Mouse (Mus musculus) kidney, postnatal 0 days (tissue): ENCODE data around the gene Nphp1. TPM values are rescaled to one million over a fixed set of nuclear protein-coding genes. Genes with fewer than 3 reads are reported as not detected.

Source experiments
- ATAC-seq: fragments of 200-750 bp; cut with Nextera tagmentation; replicated peaks from 2 replicates; pipeline ENCODE4 v1.8.0; 2017; ENCODE audit warnings: low read depth, moderate number of reproducible peaks, moderate TSS enrichment, moderate library complexity; ENCODE audit not compliant: low FRiP score
- DNase-seq: peaks from one replicate; pipeline ENCODE4 v3.0.0-alpha.2; 2016; ENCODE audit warnings: low spot score
- H3K27ac ChIP-seq: fragments of 300-500 bp; sonication (generic); 2 replicates; pipeline ENCODE4 v1.5.1; 2014; ENCODE audit warnings: mild to moderate bottlenecking
- H3K27me3 ChIP-seq: fragments of 300-500 bp; sonication (generic); 2 replicates; pipeline ENCODE4 v1.6.1; 2014; ENCODE audit warnings: low read length, mixed read lengths; ENCODE audit not compliant: insufficient read depth
- H3K36me3 ChIP-seq: fragments of 300-500 bp; sonication (generic); 2 replicates; pipeline ENCODE4 v1.6.1; 2014; ENCODE audit warnings: low read length, mixed read lengths; ENCODE audit not compliant: insufficient read depth
- H3K4me1 ChIP-seq: fragments of 300-500 bp; sonication (generic); replicated peaks from 2 replicates; pipeline ENCODE4 v1.6.1; 2014; ENCODE audit warnings: antibody characterized with exemption, low read length, mixed read lengths; ENCODE audit not compliant: insufficient read depth
- H3K4me2 ChIP-seq: fragments of 300-500 bp; sonication (generic); 2 replicates; pipeline ENCODE4 v1.6.1; 2014; ENCODE audit warnings: mild to moderate bottlenecking, low read length, moderate library complexity, mixed read lengths
- H3K4me3 ChIP-seq: fragments of 300-500 bp; sonication (generic); replicated peaks from 2 replicates; pipeline ENCODE4 v1.5.1; 2014; ENCODE audit warnings: low read depth, low read length
- H3K9ac ChIP-seq: fragments of 300-500 bp; sonication (generic); 2 replicates; pipeline ENCODE4 v1.6.1; 2014; ENCODE audit warnings: low read depth, low read length
- H3K9me3 ChIP-seq: fragments of 300-500 bp; sonication (generic); replicated peaks from 2 replicates; pipeline ENCODE4 v1.6.1; 2016; ENCODE audit warnings: low read length, inconsistent platforms, mixed read lengths
- CTCF ChIP-seq: IDR thresholded peaks from 2 replicates; pipeline ENCODE4 v1.5.1; 2016; ENCODE audit warnings: antibody characterized with exemption, low read depth, mild to moderate bottlenecking, moderate library complexity
- WGBS: fragments of 180-500 bp; shearing (Covaris S2); extraction: QIAGEN DNeasy Blood & Tissue Kit; methylation state at CpG from one replicate; pipeline ENCODE4 v1.1.7; 2014; 5-methylcytosine and 5-hydroxymethylcytosine counted together
- polyA plus RNA-seq: library from polyadenylated mRNA; unstranded; fragments of >200 nt; fragmentation: Nextera tagmentation; extraction: Ambion mirVana; gene quantifications from 2 replicates; pipeline ENCODE4 v1.2.1, GENCODE M21; 2015

Gene Nphp1
- polyA plus RNA-seq, 1 experiment from 2014 or later, result 41.2 TPM

- Histone ChIP-seq H3K27ac (no peak overlapping the region), H3K27me3 (no peaks in the 10 kb centered on the region), H3K9ac (no peak overlapping the region), H3K4me1 (no peaks in the 10 kb centered on the region), H3K4me3 (no peak overlapping the region), H3K36me3 (no peaks in the 10 kb centered on the region), H3K4me2 (no peak overlapping the region), H3K9me3 (no peaks in the 10 kb centered on the region)
- no peak for TF ChIP-seq CTCF
- ATAC-seq (no peak), DNase-seq (no peak)
- 89% methylated on average over 4 of the region's 4 CpGs for WGBS
Observed at GRCm38 (mm10) chr2:127754113-127754512, 34.6 kb downstream of the Nphp1 start.

- H3K27me3 ChIP-seq, result no peaks in the 10 kb centered on the region
- no peak for DNase-seq
- no peak overlapping the region for H3K27ac ChIP-seq
- 53% methylated on average over 11 of the region's 11 CpGs for WGBS
- H3K4me3 ChIP-seq, result no peak overlapping the region
- H3K36me3 ChIP-seq, result no peaks in the 10 kb centered on the region
- H3K9me3 ChIP-seq, result no peaks in the 10 kb centered on the region
- H3K4me2 ChIP-seq, result no peak overlapping the region
- H3K4me1 ChIP-seq, result no peaks in the 10 kb centered on the region
- ATAC-seq, result no peak
- no peak for TF ChIP-seq CTCF
- H3K9ac ChIP-seq, result no peak overlapping the region
Observed at GRCm38 (mm10) chr2:127751849-127752610, 36.7 kb downstream of the Nphp1 start.

- no peaks in the 10 kb centered on the region for H3K4me1 ChIP-seq
- 75% methylated on average over 1 of the region's 1 CpGs for WGBS
- no peaks in the 10 kb centered on the region for H3K27me3 ChIP-seq
- H3K9me3 ChIP-seq, result no peaks in the 10 kb centered on the region
- H3K9ac ChIP-seq, result no peak overlapping the region
- H3K4me3 ChIP-seq, result no peak overlapping the region
- no peak overlapping the region for H3K27ac ChIP-seq
- no peak overlapping the region for H3K4me2 ChIP-seq
- no peak for DNase-seq
- TF ChIP-seq CTCF, result no peak
- H3K36me3 ChIP-seq, result no peaks in the 10 kb centered on the region
- ATAC-seq, result no peak
Observed at GRCm38 (mm10) chr2:127749376-127749775, 39.3 kb downstream of the Nphp1 start.

GRCm38 (mm10) chr2:127748316-127748715, 40.4 kb downstream of the Nphp1 start:
- Histone ChIP-seq H3K9me3 (no peaks in the 10 kb centered on the region), H3K36me3 (no peaks in the 10 kb centered on the region), H3K4me2 (no peak overlapping the region), H3K27me3 (no peaks in the 10 kb centered on the region), H3K4me3 (no peak overlapping the region), H3K9ac (no peak overlapping the region), H3K4me1 (no peaks in the 10 kb centered on the region), H3K27ac (no peak overlapping the region)
- ATAC-seq, result no peak
- DNase-seq, result no peak
- 70% methylated on average over 7 of the region's 7 CpGs for WGBS
- no peak for TF ChIP-seq CTCF

- ATAC-seq, result no peak
- no peak for TF ChIP-seq CTCF
- Histone ChIP-seq H3K9ac (no peak overlapping the region), H3K36me3 (no peaks in the 10 kb centered on the region), H3K4me3 (no peak overlapping the region), H3K4me2 (no peak overlapping the region), H3K27ac (no peak overlapping the region), H3K27me3 (no peaks in the 10 kb centered on the region), H3K4me1 (no peaks in the 10 kb centered on the region), H3K9me3 (no peaks in the 10 kb centered on the region)
- DNase-seq, result no peak
- WGBS, result 70% methylated on average over 3 of the region's 3 CpGs
Observed at GRCm38 (mm10) chr2:127742637-127743036, 46.1 kb downstream of the Nphp1 start.

GRCm38 (mm10) chr2:127740756-127741519, 47.8 kb downstream of the Nphp1 start:
- Histone ChIP-seq H3K4me2 (no peak overlapping the region), H3K27me3 (no peaks in the 10 kb centered on the region), H3K4me1 (no peaks in the 10 kb centered on the region), H3K27ac (no peak overlapping the region), H3K36me3 (no peaks in the 10 kb centered on the region), H3K9ac (no peak overlapping the region), H3K4me3 (no peak overlapping the region), H3K9me3 (no peaks in the 10 kb centered on the region)
- ATAC-seq, result no peak
- WGBS, result 78% methylated on average over 9 of the region's 9 CpGs
- DNase-seq, result no peak
- TF ChIP-seq CTCF, result no peak
